Mouse (Mus musculus) liver, adult 2 months (tissue): Measurements from ENCODE around the gene Limk2.
A peak's percentile ranks its signal among the peaks of the same experiment; 100 is the strongest.

Source experiments
- CTCF ChIP-seq: fragments of 200-500 bp; IDR thresholded peaks from 2 replicates; pipeline ENCODE4 v1.5.1; 2011; ENCODE audit warnings: low read depth, low read length, control low read depth
- POLR2A ChIP-seq: fragments of 200-500 bp; IDR thresholded peaks from 2 replicates; pipeline ENCODE4 v1.6.1; 2011; ENCODE audit warnings: low read length, control low read depth; ENCODE audit not compliant: insufficient read depth; ENCODE audit errors: extremely low read depth

DNA sequence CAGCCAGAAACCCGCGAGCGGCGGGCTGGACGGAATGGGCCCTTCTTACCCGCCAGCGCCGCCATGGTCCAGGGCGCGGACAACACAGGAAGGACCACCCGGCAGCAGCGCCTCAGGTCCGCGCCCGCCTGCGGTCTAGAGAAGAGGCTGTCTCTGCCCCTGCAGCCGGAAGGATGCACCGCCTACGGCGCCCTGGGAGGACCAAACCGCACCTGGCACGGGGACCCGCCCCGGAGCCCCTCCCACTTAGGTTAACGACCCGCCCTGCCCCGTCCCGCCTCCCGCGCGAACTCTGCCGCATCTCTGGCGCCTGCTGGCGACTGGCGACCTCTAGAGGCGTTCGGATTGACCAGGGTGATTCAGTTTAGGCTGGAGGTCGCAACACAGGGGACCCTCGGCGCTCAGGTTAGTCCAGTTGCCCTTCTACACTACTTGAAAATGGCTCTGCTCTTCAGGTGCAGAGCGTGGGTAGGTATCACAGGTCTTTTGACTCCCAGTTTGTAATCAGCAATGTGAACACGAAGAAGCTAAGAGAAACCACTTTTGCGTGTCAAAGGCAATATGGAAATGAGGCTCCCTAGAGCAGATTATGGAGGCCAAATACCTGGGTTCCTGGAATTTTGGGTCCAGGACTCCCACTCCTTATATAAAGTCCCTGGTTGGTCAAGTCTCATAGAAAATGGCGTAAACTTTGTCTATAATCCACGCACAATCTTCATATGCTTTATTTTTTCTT lies at the start of gene Limk2:
- TF ChIP-seq CTCF (peak; percentile 86), POLR2A (peak; percentile 47; the same call in 1 of the 2 replicates)
